Mouse (Mus musculus) C2C12 (cell line): ENCODE results near the gene Pde11a.

Experiments used
- CTCF ChIP-seq: IDR thresholded peaks from one replicate; pipeline ENCODE4 v1.5.1; 2011; ENCODE audit not compliant: control insufficient read depth, insufficient read depth, insufficient read length
- USF1 ChIP-seq: IDR thresholded peaks from one replicate; pipeline ENCODE4 v1.6.1; 2011; ENCODE audit warnings: low read depth, mild to moderate bottlenecking, control low read depth, moderate library complexity

DNA sequence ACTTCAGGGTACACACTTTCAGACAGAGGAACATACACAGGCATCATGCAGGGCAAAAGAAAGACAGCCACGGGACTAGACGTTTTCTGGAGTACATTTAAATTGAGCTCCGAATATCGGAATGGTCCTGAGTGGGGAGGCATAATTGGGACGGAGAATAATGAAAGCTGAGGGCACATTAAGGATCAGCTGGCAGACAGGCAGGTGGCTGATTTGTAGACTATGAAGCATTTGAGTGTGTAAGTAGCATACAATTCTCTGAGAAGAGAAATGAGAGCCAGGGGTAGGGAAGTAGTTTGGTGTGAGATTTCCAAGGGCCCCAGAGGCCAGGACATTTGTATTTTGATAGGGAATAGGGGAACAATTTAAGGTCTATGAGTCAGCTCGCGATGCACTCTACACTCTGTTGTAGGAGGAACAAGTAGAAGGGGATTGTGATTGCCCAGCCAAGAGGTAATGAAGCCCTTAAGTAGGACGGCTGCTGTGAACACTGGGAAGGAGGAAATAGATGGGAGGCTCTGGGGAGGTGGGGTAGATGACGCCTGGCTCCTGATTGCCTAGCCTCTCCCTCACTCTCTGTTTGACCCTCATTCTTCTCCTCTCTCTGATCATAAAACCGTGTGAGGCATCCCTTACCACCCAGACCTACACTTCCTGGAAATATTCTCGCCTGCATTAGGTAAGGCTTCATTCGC lies 208.5 kb downstream of the Pde11a start:
- TF ChIP-seq CTCF (no peak), USF1 (no peak)
